Mouse (Mus musculus) retina, adult 2 months (tissue): ENCODE measurements around the gene Bhlha9.
"Not testable (repeated sequence)": the region's sequence is repeated elsewhere in the genome, so short reads cannot be mapped to it uniquely, and the experiment has no call there.

ENCODE experiments used
- DNase-seq: peaks from one replicate; pipeline ENCODE4 v3.0.0-alpha.2; 2012; ENCODE audit warnings: low read depth, low spot score

Bhlha9 gene

DNA sequence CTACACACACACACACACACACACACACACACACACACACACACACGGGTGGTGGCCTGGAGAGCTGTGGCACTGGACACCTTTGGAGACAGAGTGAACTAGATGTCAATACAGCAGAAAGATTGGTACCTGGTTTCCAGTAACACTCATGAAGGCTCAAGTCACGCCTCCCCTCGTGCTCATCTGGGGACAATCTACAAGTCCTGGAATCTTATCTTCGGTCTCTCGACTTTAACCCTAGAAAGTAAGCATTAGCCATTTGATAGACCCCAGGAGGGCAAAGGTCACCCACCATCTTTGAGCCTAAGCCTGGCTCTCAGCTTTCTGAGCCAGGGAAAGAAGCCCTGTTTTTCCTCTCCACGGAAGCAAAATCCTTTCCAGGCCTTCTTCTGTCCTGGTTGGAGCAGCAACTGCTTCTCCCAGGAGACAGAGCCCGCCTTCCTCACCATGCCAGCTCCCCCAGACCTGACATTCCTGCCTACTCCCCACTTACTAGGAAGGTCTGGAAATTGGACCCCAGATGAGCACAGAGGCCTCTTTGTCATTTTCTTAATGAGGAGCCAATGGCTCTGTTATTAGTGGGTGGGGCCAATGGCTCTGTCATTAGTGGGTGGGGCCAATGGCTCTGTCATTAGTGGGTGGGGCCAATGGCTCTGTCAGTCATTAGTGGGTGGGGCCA is 10.3 kb upstream of the Bhlha9 start:
- DNase-seq = no peak

GRCm38 (mm10) chr11:76666002-76666649 is 6.1 kb upstream of the Bhlha9 start:
- no peak for DNase-seq

DNA sequence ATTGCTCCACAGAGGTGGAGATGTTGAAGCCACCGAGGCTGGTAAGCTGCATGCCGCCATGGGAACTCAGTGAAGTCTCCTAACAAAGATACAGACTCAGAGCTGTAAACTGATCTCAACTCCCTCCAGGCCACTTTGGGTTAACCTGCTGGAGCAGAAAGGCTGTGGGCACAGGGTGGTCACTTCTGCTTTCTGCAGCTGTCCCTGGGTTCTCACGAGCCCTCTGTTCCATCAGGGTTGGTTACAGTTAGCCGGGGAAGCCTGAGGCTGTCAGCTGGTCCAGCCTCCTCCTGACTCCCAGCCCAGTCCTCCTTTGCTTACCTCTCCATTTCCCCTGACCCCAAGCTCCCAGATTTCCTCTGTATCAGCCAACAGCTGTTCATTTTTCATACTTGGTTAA is 4.5 kb upstream of the Bhlha9 start:
- no peak for DNase-seq

GRCm38 (mm10) chr11:76672561-76673384 is 503 bp downstream of the Bhlha9 start:
- no peak for DNase-seq

DNA sequence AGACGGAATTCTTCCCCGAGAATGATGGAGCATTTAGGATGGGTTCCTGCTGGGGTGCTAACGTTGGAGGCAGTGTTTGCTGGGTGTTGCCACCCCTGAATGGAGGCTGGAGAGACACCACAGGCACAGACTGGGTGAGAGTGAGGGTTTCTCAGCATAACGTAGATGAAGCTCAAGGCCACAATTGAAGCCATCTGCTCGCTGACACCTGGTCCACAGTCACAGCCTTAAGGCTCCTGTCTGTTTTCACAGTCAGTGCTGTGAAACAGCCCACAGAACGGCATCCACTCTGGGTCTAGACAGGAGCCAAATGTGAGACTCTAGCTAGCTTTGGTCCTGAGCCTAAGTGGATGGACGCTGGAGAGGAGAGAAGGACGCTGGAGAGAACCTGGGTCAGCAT is 1.9 kb downstream of the Bhlha9 start:
- DNase-seq = no peak

GRCm38 (mm10) chr11:76674704-76675103 is 2.4 kb downstream of the Bhlha9 start:
- no peak for DNase-seq

- not testable (repeated sequence) for DNase-seq
These were observed 7.2 kb downstream of the Bhlha9 start, which contains the start of gene Trarg1 for GRCm38 (mm10) chr11:76679508-76679907. Gene Trarg1, plus strand, starts transcription at chr11:76679808.

DNA sequence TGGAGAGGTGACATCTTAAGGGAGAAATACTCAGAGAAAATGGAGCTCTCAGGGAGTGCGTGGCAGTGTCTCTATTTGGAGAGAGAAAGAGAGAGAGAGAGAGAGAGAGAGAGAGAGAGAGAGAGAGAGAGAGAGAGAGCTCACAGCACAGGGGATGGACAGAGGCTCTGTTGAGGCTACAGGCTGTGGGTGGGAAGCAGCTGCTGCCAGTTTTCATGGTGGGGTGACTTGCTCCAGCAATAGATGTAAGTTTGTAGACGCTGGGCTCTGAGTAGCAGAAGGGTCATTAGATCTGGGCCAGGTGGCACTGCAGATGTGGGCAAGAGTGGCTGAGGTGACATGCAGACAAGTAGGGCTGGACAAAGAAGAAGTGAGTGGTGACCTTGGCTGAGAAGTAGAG is 13.3 kb downstream of the Bhlha9 start:
- no peak for DNase-seq

GRCm38 (mm10) chr11:76692096-76692495 is 19.8 kb downstream of the Bhlha9 start:
- no peak for DNase-seq

- DNase-seq = no peak
These were observed 23.5 kb downstream of the Bhlha9 start for GRCm38 (mm10) chr11:76695810-76696209.

GRCm38 (mm10) chr11:76699626-76700025 is 27.4 kb downstream of the Bhlha9 start:
- DNase-seq = no peak

DNA sequence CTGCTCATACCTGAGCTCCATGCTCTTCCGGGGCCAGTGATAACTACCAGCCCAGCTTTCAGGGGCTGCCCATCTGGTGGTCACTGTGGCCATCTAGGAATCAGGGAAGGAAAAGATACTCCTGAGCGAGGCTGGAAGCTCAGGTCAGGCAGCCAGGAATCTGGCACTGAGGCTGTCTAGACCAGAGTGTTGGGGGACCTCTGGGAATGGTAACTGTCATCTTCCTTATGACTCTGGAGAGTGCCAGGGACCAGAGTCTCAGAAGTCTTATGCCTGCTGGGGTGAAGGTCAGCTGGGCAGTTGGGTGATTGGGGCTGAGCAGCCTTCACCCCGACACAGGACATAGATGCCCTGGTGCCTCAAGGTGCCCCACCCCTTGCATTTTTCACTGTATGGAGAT is 35.4 kb downstream of the Bhlha9 start:
- no peak for DNase-seq

DNA sequence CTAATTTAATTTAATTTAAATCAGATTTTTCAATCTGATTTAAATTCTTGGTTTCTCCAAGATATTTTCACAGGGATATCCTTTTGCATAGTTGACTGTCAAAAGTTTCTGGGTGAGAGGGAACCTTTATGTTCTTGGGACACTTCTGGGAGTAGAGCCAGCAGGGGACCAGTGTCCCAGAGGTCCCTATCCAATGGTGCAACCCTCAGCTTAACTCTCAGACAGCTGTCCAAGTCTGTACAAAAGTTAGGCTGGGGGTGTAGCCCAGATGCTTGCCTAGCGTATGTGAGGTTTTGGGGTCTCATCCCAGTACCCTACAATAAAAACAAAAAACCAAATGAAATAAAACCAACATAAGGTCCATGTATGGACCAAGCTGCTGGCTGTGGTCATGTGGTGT is 35.8 kb downstream of the Bhlha9 start:
- no peak for DNase-seq

- no peak for DNase-seq
These were observed 36.6 kb downstream of the Bhlha9 start for GRCm38 (mm10) chr11:76708881-76709280.

DNA sequence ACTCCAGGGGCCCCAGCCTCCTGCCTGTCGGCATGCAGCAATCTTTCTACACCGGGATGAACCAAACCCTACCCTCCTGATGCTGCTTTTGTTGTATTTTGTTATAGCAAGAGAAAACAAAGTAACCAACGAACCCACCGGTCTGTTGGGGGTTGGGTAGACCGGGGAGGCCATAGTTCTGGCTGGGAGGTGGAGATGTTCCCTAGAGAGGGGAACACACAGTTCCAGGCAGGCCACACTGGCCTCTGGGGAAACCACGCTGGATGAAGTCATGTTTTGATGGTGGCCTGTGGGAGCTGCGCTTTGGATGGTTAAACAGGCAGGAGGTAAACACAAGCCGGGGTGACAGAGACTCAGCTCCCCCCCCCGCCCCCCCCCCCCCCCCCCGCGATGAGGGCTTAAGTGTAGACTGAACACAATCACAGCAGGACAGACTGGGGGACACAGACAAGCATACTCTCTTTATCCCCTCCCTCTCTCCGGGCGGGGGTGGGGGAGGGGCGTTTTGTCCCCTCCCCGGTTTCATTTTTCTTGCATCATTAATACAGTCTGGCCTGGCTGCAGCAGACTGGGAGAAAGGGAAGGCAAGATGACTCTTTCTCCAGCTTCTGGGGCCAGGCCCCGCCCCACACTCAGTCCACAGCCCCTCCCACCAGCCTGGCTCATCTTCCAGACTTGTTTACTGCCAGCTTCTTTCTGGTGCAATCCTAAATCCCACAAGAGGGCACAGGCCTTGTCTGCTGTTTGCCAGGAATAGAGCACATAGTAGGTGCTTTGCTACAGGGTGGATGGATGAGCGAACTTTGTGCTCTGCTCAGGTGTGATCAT is 37.6 kb downstream of the Bhlha9 start:
- DNase-seq = no peak

GRCm38 (mm10) chr11:76717000-76717399 is 44.7 kb downstream of the Bhlha9 start:
- no peak for DNase-seq
